Mouse (Mus musculus) small intestine, adult 2 months (tissue): ENCODE measurements around the gene Vmn2r117. TPM values are rescaled to one million over a fixed set of nuclear protein-coding genes. Genes with fewer than 3 reads are reported as not detected.
"Not testable (repeated sequence)": the region's sequence is repeated elsewhere in the genome, so short reads cannot be mapped to it uniquely, and the experiment has no call there.

Source experiments
- H3K27ac ChIP-seq: fragments of 200-500 bp; 2 replicates; pipeline ENCODE4 v1.5.1; 2012; ENCODE audit warnings: low read depth, low read length, control low read depth, inconsistent platforms; ENCODE audit not compliant: insufficient read depth
- H3K27me3 ChIP-seq: fragments of 200-500 bp; 2 replicates; pipeline ENCODE4 v1.6.1; 2012; ENCODE audit warnings: mild to moderate bottlenecking, moderate library complexity, low read length, inconsistent platforms; ENCODE audit not compliant: control insufficient read depth, insufficient read depth
- H3K36me3 ChIP-seq: fragments of 200-500 bp; 2 replicates; pipeline ENCODE4 v1.6.1; 2012; ENCODE audit warnings: mild to moderate bottlenecking, low read length, control low read depth, inconsistent platforms; ENCODE audit not compliant: control insufficient read depth, insufficient read depth
- H3K4me1 ChIP-seq: fragments of 200-500 bp; 2 replicates; pipeline ENCODE4 v1.6.1; 2012; ENCODE audit warnings: low read length, inconsistent platforms, mixed read lengths; ENCODE audit not compliant: control insufficient read depth, insufficient read depth, insufficient read length
- H3K4me3 ChIP-seq: fragments of 200-500 bp; 2 replicates; pipeline ENCODE4 v1.5.1; 2012; ENCODE audit warnings: low read depth, mild to moderate bottlenecking, control low read depth, inconsistent platforms, low read length, moderate library complexity
- CTCF ChIP-seq: fragments of 200-500 bp; IDR thresholded peaks from 2 replicates; pipeline ENCODE4 v1.5.1; 2012; ENCODE audit warnings: low read depth, mild to moderate bottlenecking, control low read depth, inconsistent platforms, low read length, moderate library complexity, mixed read lengths; ENCODE audit not compliant: insufficient replicate concordance, insufficient read length; ENCODE audit errors: extremely low read depth
- POLR2A ChIP-seq: fragments of 200-500 bp; IDR thresholded peaks from 2 replicates; pipeline ENCODE4 v1.6.1; 2012; ENCODE audit warnings: low read depth, mild to moderate bottlenecking, control low read depth, inconsistent platforms, low read length, moderate library complexity
- WGBS: fragments of 180-500 bp; shearing (Covaris S2); methylation state at CpG from one replicate; pipeline ENCODE4 v1.1.7; 2018; 5-methylcytosine and 5-hydroxymethylcytosine counted together
- polyA plus RNA-seq: library from polyadenylated mRNA; depleted of rRNA; stranded (reverse); fragments of >200 nt; gene quantifications from 2 replicates; pipeline ENCODE4 v1.2.3, GENCODE M21; 2012; rRNA removed

The Vmn2r117 gene
- polyA plus RNA-seq, result not detected in 2 replicates

GRCm38 (mm10) chr17:23479599-23479998, at the start of gene Vmn2r117:
Gene Vmn2r117, minus strand, starts transcription at chr17:23479699.
- H3K36me3 ChIP-seq, H3K27me3 ChIP-seq, H3K4me1 ChIP-seq, H3K4me3 ChIP-seq, H3K27ac ChIP-seq: not testable (repeated sequence)
- WGBS, result 53% methylated on average over 1 of the region's 1 CpGs

- 67% methylated on average over 30 of the region's 30 CpGs for WGBS
- H3K4me1 ChIP-seq, H3K27me3 ChIP-seq, H3K27ac ChIP-seq, H3K4me3 ChIP-seq, H3K36me3 ChIP-seq: not testable (repeated sequence)
These were observed 43.6 kb upstream of the Vmn2r117 start for GRCm38 (mm10) chr17:23522941-23523732.

GRCm38 (mm10) chr17:23518701-23519423, 39.4 kb upstream of the Vmn2r117 start:
- Histone ChIP-seq H3K27ac (no peak overlapping the region), H3K36me3 (no peaks in the 10 kb centered on the region)
- WGBS, result 74% methylated on average over 2 of the region's 2 CpGs

GRCm38 (mm10) chr17:23433150-23433679, 46.3 kb downstream of the Vmn2r117 start:
- TF ChIP-seq POLR2A, result no peak
- TF ChIP-seq CTCF, result no peak
- H3K4me1 ChIP-seq, result no peaks in the 10 kb centered on the region
- no peak overlapping the region for H3K4me3 ChIP-seq
- no peak overlapping the region for H3K27ac ChIP-seq
- H3K36me3 ChIP-seq, result no peaks in the 10 kb centered on the region
- WGBS, result 77% methylated on average over 6 of the region's 6 CpGs
- H3K27me3 ChIP-seq, result no peaks in the 10 kb centered on the region

More at GRCm38 (mm10) chr17:23518701-23519423, 39.4 kb upstream of the Vmn2r117 start:
- Histone ChIP-seq H3K4me3 (no peak overlapping the region), H3K27me3 (no peaks in the 10 kb centered on the region), H3K4me1 (no peaks in the 10 kb centered on the region)
- TF ChIP-seq POLR2A (no peak), CTCF (no peak)

Other genes starting within 250 kb of the Vmn2r117 start
- not detected in 2 replicates for gene Vmn2r114, start 167.2 kb downstream of the Vmn2r117 start, polyA plus RNA-seq
- gene Vmn2r115, start 136.0 kb downstream of the Vmn2r117 start, polyA plus RNA-seq, result not detected in 2 replicates
- gene Vmn2r116, start 95.1 kb downstream of the Vmn2r117 start, polyA plus RNA-seq, result not detected in 2 replicates
- gene Zfp213, start 84.5 kb upstream of the Vmn2r117 start, polyA plus RNA-seq, result 6.4 and 7.8 TPM in 2 replicates
- gene Zfp13, start 119.8 kb upstream of the Vmn2r117 start, polyA plus RNA-seq, result 5.4 and 6.8 TPM in 2 replicates
- not detected in 2 replicates for gene Zscan10, start 121.2 kb upstream of the Vmn2r117 start, polyA plus RNA-seq
- 1.5 and 1.6 TPM in 2 replicates for gene Mmp25, start 165.6 kb upstream of the Vmn2r117 start, polyA plus RNA-seq
- 5.2 and 6.0 TPM in 2 replicates for gene Bicdl2, start 180.8 kb upstream of the Vmn2r117 start, polyA plus RNA-seq
- gene Hcfc1r1, start 193.9 kb upstream of the Vmn2r117 start, polyA plus RNA-seq, result 106 and 251 TPM in 2 replicates
- gene Thoc6, start 194.2 kb upstream of the Vmn2r117 start, polyA plus RNA-seq, result 12.4 and 19.8 TPM in 2 replicates
- 27.9 and 30.9 TPM in 2 replicates for gene Tnfrsf12a, start 197.8 kb upstream of the Vmn2r117 start, polyA plus RNA-seq
- 0.10 and 0.95 TPM in 2 replicates for gene Cldn6, start 199.6 kb upstream of the Vmn2r117 start, polyA plus RNA-seq
- gene Cldn9, start 204.3 kb upstream of the Vmn2r117 start, polyA plus RNA-seq, result 0.10 and 1.5 TPM in 2 replicates
- not detected in 2 replicates for gene 1520401A03Rik, start 243.1 kb upstream of the Vmn2r117 start, polyA plus RNA-seq
- 25.0 and 42.3 TPM in 2 replicates for gene Pkmyt1, start 246.6 kb upstream of the Vmn2r117 start, polyA plus RNA-seq